In genomic region chr2:168633301-168633816, GRCm38 (mm10) we compare ENCODE assay signal across 11 mouse cellular contexts. TPM values are rescaled to one million over a fixed set of nuclear protein-coding genes. Genes with fewer than 3 reads are reported as not detected.
DNase-seq lines count a peak whose midpoint lies in the region; ATAC-seq lines count a peak whose summit lies in the region.
"Had no signal": no experiment of that assay in that cellular context is flagged by ENCODE, and none has a peak within 500 bp of the region (broad histone marks: within the 10 kb centered on the region; RNA-seq: fewer than 3 reads in every experiment).

No protein-coding gene starts in this region.

- no peaks in the 10 kb centered on the region for H3K9me3 ChIP-seq in forebrain, embryonic 10.5 days
- H3K9me3 ChIP-seq in forebrain, embryonic 15.5 days, result no peaks in the 10 kb centered on the region
- H3K9me3 ChIP-seq in megakaryocyte, embryonic 14.5 days, result no peaks in the 10 kb centered on the region
- H3K9me3 ChIP-seq: hindbrain, embryonic 13.5 days; lung, embryonic 15.5 days had no signal

- intact Hi-C loops in heart, postnatal 10 days (cut with DNase I), result no loop called here

- H3K36me3 ChIP-seq in forebrain, embryonic 10.5 days (replicated peaks), result no peaks in the 10 kb centered on the region
- peaks cover 24% of the 10 kb centered on the region for H3K36me3 ChIP-seq in forebrain, embryonic 15.5 days
- no peaks in the 10 kb centered on the region for H3K36me3 ChIP-seq in megakaryocyte, embryonic 14.5 days (replicated peaks; ENCODE audit: low read length)
- H3K36me3 ChIP-seq: lung, embryonic 15.5 days had no signal

- H3K4me3 ChIP-seq in forebrain, embryonic 10.5 days, result no peak overlapping the region
- no peak overlapping the region for H3K4me3 ChIP-seq in forebrain, embryonic 15.5 days
- H3K4me3 ChIP-seq in megakaryocyte, embryonic 14.5 days (replicated peaks), result peak overlapping the region; percentile 26
- H3K4me3 ChIP-seq: hindbrain, embryonic 13.5 days; lung, embryonic 15.5 days; myocyte had no signal

- H3K9ac ChIP-seq in forebrain, embryonic 15.5 days (replicated peaks), result no peak overlapping the region
- H3K9ac ChIP-seq: hindbrain, embryonic 13.5 days; lung, embryonic 15.5 days had no signal

- H3K4me1 ChIP-seq in forebrain, embryonic 10.5 days, result peaks cover 42% of the 10 kb centered on the region
- peaks cover 2% of the 10 kb centered on the region; the same call in 1 of the 2 replicates for H3K4me1 ChIP-seq in forebrain, embryonic 15.5 days
- H3K4me1 ChIP-seq in megakaryocyte, embryonic 14.5 days, result peaks cover 20% of the 10 kb centered on the region

- peaks cover 20% of the 10 kb centered on the region for H3K27me3 ChIP-seq in forebrain, embryonic 10.5 days (ENCODE audit: poor library complexity, severe bottlenecking)
- H3K27me3 ChIP-seq in forebrain, embryonic 15.5 days, result no peaks in the 10 kb centered on the region
- peaks cover 69% of the 10 kb centered on the region for H3K27me3 ChIP-seq in megakaryocyte, embryonic 14.5 days (replicated peaks)
- H3K27me3 ChIP-seq: hindbrain, embryonic 13.5 days had no signal

- WGBS in forebrain, embryonic 10.5 days, result 67% methylated on average over 14 of the region's 14 CpGs
- WGBS in forebrain, embryonic 15.5 days, result 68% methylated on average over 14 of the region's 14 CpGs

- H3K27ac ChIP-seq in forebrain, embryonic 10.5 days, result peak overlapping the region; percentile 66
- no peak overlapping the region for H3K27ac ChIP-seq in forebrain, embryonic 15.5 days (replicated peaks)
- H3K27ac ChIP-seq: hindbrain, embryonic 13.5 days; lung, embryonic 15.5 days had no signal

- no peak for ATAC-seq in forebrain, embryonic 15.5 days (replicated peaks)
- no peak for ATAC-seq in megakaryocyte, adult 5-6 weeks (ENCODE audit: poor library complexity, severe bottlenecking)

- no peak for DNase-seq in forebrain, embryonic 10.5 days (ENCODE audit: extremely low spot score, low spot score)
- DNase-seq in heart, postnatal 10 days, result peak; percentile 48 to 54
- peak; percentile 76 for DNase-seq in yolk sac, embryonic 10.5 days (ENCODE audit: low spot score)
- DNase-seq in cerebellum, postnatal 4 days (ENCODE audit: low spot score in 2 of 2), result no peak
- no peak for DNase-seq in testis, postnatal 14 days (ENCODE audit: low spot score)

- H3K4me2 ChIP-seq in forebrain, embryonic 15.5 days (replicated peaks), result no peak overlapping the region
- H3K4me2 ChIP-seq: hindbrain, embryonic 13.5 days; lung, embryonic 15.5 days had no signal

RNA-seq across cellular contexts. Expression of gene Nfatc2, which starts 31.9 kb away (rescaled TPM):
- 0.36 and 0.53 TPM in 2 replicates for polyA plus RNA-seq in forebrain, embryonic 10.5 days (2016; fragmentation: Nextera tagmentation; extraction: Ambion mirVana)
- 1.9 TPM in 2 replicates for polyA plus RNA-seq in forebrain, embryonic 15.5 days (2015; fragmentation: Nextera tagmentation; extraction: Ambion mirVana)
- 1.0 and 2.8 TPM in 2 replicates for polyA plus RNA-seq in megakaryocyte, embryonic 14.5 days (2012; ENCODE audit: insufficient read depth, low replicate concordance)
- total RNA-seq in megakaryocyte, adult 5-6 weeks (2015), result 12.9 and 14.1 TPM in 2 replicates
- 3.2 and 6.4 TPM in 2 replicates for total RNA-seq in megakaryocyte, adult 5-6 weeks (2017)
- total RNA-seq in heart, postnatal 10 days (2021), result 10 to 100 TPM; 16.3 to 21.3 TPM

Comparison
In these comparisons a context has a peak if more than half of its experiments do, and no peak if none do; other contexts are left out.
1. DNase-seq: peak in heart, postnatal 10 days (2 of 2) and yolk sac, embryonic 10.5 days (single experiment); none in forebrain, embryonic 10.5 days (single experiment), cerebellum, postnatal 4 days (0 of 2) and testis, postnatal 14 days (single experiment).